Mouse (Mus musculus) frontal cortex, postnatal 36 days (tissue): Measurements from ENCODE around the gene Id3.
A peak's percentile ranks its signal among the peaks of the same experiment; 100 is the strongest.

Experiments
- DNase-seq, 2 experiments: peaks; one replicate each; pipeline ENCODE4 v3.0.0; 2022; ENCODE audit warnings: low spot score in 2 of 2

Id3 gene

DNA sequence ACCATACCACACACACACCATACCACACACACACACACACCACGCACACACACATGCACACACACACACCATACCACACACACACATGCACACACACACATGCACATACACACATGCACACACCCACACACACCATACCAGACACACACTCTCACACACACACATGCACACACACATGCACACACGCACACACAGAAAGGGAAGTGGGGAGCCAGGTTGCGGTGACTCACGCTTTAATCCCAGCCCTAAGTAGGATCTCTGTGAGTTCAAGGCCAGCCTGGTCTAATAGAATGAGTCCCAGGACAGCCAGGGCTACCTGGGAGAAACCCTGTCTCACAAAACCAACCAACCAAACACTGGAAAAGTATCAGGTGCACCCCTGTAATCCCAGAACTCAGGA, 18.7 kb upstream of the Id3 start:
- no peak for DNase-seq

DNA sequence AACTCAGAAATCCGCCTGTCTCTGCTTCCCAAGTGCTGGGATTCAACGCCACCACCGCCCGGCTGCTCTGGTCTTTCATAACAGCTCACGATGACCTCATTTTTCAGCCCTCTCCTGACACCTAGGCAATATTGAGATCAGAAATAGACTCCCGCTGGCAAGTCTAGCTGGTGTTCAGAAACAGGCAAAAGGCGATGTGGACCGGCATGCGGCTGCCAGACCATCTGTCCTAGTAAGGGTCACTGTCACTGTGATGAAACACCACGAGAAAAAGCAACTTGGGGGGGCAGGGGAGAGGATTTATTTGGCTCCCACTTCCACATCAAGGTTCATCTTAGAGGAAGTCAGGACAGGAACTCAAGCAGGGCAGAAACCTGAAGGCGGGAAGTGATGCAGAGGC, 17.8 kb upstream of the Id3 start:
- DNase-seq = no peak

DNA sequence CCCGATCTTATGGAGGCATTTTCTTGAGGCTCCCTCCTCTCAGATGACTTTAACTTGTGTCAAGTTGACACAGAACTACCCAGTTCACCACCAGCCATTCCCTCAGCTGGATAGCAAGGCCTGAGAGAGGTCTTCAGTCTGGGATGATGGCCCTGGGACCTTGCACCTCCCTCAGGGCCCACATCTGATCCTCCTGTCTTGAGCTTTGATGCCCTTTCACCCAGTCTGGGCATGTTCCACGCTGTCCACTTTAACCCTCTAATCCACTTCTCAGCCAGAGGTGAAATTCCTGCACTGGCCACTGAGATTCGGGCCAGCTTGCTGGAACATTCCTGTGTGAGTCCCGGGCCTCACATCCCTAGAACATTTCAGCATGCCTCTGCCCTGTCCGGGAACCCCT, 17.3 kb upstream of the Id3 start:
- no peak for DNase-seq

DNA sequence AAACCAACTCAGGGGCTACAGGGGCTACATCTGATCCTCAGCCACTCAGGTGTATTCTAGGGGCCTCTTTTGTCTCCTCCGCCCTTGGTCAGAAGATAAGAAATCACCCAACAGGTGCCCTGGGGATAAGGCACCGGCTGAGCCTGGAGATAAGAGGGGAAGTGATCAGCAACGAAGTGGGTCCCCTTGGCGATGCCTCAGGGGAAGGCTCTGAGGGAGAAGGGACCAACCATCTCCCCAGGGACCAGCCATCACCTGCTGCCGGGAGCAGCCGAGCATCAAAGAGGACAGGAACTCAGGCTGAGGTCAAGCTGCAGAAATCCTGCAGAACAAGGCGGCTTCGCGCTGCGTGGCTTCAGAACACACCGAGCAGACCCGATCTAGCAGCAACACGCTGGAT, 15.6 kb upstream of the Id3 start:
- no peak for DNase-seq

DNA sequence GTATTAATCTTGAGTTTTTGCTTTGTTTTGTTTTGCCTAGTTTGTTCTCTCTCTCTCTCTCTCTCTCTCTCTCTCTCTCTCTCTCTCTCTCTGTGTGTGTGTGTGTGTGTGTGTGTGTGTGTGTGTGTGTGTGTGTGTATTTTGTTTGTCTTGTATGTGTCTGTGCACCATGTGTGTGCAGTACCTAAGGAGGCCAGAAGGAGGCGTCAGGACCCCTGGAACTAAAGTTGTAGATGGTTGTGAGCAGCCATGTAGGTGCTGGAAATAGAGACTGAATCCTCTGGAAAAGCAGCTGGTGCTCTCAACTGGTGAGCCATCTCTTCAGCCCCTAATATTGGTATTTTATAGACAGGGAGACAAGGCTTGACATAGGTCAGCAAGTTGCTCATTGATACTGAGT, 13.5 kb upstream of the Id3 start:
- DNase-seq = no peak

DNA sequence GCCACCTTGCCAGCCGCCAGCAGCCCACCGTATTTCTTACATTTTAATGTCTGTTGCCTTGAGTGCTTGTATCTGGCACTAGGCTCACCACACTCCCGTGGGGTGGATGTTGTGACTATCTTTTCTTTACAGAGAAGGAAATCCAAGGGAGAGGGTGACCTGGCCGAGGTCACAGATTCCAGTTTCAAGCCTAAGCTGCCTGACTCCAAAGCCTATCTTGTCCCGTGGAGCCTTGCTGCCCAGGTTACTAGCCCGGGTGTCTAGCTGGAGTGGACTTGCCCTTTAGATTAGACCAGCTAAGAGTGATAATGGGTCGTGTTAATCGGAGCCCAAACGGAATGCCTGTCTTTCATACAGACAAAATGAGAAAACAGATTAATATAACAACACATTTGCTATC, 9.5 kb upstream of the Id3 start:
- no peak for DNase-seq

DNA sequence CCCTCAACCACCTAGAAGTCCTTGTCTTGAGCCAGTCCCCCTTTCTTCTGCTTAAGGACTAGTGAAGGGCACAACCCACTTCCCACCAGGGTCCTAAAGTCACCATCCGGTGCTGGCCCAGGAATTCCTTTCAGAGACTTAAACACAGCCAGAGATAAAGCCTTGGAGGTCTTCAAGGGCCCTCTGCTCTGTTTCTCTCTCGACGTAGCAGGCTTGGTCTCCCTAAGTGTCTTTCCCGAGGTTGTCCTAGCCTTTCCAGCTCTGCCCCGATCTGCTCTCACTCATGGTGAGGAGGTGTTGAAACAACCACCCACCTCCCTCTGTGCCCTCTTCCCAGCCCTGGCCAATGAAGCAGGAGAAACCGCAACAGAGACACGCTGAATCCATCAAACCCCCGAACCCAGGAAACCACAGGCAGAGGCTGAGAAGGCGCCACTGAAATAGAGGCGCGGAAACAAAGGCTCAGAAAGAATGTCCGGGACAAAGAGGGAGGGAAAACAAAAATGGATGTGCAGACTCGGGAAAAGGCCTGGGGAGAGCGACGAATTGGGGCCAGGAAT, 8.8 kb upstream of the Id3 start:
- no peak for DNase-seq

DNA sequence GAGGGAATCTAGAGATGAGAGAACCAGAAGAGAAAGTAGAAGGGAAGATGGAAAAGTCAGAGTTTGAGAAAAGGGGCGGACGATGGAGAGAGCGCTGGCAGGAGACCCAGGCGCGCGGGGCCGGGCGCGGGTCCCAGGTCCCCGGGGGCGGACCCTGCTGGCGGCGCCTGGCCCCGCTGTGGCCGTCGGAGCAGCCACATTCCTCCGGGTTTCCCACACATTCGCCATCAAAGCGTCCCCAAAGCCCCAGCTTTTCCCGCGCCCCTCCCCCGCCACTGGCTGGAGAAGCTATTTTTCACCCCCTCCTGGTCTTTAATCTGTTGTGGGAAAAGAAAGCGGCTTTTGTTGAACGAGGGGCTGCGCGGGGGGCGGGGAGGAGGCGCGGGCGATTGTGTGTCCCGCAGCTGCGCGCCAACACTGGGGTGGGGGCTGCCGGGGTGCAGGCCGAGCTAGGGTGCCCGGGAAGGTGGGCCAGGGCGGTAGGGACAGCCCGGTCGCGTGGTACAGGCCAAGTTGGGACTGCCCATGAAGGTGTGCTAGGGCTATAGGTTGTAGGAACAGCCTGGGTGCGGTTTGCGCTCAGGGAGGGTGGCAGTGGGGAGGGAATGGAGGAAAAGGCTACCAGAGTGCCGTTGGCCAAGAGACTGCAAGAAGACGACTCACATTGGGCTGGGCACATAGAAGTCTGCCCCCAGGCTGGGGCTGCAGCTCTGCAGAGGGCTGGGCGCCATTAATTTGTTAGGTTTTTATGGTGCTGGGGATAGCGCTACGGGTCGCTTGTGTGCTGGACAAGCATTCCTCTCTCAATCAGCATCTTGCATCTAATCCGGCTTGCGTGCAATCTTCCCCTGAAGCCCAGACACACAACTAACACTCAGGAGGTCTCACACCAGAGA, 8.1 kb upstream of the Id3 start:
- DNase-seq = peak; percentile 23 to 51

DNA sequence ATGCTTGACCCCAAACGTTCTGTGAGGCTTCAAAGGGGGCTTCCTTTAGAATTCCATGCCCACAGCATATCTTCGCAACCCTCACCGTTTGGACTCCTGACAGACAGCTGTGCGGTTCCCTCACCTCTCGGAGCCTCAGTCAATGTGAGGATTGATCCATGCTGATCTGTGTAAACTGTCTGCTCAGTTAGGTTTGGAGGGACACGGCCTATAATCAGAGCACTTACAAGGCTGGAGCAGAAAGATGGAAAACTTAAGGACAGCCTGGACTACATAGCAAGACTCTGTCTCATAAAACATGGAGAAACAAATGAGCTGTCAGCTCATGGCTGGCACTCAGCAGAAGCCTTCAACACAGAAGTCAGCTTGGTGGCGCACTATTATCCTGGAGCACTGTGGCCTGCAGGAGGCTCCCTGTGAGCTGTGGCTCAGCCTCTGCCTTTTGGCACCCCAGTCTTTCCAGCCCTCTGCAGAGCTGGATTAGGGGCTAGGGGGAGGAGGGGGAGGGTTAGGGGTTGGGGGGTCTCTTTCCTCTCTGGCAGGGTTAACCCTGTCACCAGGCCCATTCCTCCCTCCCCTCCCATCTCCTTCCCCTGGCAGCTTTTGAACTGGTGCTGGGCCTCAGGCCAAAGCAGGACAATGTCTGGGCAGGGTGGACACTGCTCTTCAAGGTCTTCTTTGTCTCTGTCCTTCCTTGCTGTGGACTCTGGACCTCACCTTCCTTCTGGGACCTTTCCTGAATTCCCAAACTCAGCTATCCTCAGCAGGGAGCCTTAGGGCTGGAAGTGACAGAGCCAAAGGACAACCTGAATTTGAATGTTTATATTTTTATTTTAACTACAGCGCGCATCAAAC, 7.2 kb upstream of the Id3 start:
- DNase-seq = no peak

DNA sequence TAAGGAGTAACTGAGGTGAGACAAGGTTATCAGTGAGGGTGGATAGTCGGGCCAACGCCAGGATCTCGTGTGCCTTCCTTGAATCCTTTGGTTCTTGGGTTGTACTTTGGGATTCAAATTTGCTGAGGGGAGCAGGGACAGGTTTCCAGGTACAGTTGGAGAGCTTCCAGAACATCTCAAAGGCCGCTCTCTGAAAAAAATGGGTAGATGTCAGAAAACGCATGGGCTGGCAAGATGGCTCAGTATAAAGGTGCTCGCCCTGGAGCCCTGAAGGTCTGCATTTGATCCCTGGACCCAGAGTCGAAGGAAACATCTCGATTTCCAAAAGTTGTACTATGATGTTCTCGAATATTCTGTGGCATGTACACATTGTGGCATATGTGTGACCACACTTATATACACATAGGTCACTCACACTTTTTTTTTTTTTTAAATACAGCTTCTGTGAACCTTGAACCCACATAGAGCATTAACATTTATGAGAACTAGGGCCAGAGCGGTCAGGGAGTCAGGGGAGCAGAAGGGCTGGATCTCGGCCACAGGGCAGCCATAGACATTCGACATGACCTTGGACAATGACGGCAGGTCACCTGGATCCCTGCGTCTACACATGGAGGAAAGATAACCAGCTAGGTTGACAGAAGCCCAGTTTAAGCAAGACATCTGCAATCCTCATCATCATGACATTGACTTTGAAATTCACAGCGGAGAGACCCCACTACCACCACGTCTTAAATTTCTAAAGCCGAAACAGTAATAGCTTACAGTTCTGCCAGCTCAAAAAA, 3.8 kb upstream of the Id3 start:
- DNase-seq = no peak

DNA sequence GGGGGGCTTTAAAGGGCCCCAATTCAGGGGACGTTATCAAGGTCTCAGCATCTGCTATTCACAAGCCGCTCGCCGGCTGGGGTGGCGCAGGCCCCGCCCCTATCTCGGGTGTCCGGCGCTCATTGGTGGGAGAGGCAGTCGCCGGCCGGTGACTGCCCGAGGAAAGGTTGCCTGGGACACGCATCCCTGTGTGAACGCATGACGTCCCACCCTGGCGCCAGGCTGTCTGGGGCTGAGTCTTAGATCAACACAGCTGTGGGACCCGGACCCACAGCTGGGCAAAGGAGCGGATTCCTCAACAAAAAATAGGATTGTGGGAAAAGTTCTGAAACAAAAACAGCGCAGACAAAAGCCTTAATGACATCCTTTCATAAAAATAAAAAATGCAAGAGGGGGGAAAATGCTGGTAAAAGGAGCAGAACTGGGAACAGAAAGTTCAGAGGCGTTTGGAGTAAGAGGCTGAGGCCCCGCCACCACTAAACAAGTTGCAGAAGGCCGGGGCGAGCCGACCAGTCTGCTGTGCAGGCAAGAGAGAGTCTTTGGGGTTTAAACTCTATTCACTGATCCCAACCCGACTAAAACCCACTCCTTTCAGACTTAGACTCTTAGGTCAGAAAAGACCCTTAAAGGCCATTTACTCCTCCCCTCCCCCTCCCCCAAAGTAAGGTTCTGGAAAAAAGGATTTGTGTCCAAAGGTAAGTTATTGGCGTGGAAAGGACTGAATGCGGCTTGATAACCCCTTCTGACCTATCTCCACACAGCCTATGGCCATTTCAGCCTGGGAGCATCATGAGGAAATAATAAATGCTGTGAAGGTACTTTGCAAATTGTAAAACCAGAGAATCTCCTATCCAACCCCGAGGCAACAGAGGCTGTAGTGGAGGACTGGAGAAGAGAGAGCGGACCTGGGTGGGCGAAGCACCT, 2.7 kb upstream of the Id3 start:
- peak; percentile 69 to 75 for DNase-seq

DNA sequence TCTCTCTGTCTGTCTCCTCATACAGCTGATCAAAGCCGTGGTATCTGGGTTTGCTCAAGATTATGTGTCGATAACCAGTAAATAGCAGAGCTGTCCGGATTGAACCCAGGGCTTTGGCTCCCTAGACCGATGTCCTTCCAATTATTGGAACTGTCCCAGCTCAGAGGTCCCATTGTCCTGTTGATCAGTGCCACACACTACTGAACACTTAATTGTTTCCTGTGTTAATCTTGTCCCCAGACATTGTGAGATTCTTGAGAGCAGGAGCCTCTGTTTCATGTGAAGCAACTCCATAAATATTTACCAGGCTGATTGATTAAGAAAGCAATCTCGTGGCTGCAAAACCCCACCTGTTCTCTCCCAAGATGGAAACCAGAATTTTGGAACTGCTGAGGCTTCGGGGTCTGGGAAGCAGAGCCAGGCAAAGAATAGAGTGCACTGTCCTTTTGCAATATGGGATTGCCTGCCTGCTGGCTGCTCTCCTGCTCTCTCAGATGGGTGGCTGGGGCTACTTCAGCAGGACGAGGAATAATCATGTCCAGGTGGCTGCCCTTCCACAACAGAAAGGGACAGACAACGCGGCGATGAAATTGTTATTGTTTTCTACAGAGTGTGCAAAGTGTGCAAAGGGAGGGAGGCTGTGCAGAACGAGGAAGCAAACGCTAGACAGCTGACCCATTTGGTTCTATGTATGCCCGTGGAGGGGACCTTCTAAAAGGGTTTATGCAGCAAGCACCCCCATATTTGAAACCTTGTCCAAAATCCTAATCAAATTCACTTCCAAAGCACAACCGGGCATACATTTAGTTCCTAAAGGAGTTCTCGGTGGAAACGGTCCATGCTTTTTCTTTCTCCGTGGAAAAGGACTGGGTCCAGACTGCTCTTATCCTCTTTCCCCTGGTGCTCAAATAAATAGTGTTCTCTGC, 767 bp upstream of the Id3 start:
- no peak for DNase-seq

DNA sequence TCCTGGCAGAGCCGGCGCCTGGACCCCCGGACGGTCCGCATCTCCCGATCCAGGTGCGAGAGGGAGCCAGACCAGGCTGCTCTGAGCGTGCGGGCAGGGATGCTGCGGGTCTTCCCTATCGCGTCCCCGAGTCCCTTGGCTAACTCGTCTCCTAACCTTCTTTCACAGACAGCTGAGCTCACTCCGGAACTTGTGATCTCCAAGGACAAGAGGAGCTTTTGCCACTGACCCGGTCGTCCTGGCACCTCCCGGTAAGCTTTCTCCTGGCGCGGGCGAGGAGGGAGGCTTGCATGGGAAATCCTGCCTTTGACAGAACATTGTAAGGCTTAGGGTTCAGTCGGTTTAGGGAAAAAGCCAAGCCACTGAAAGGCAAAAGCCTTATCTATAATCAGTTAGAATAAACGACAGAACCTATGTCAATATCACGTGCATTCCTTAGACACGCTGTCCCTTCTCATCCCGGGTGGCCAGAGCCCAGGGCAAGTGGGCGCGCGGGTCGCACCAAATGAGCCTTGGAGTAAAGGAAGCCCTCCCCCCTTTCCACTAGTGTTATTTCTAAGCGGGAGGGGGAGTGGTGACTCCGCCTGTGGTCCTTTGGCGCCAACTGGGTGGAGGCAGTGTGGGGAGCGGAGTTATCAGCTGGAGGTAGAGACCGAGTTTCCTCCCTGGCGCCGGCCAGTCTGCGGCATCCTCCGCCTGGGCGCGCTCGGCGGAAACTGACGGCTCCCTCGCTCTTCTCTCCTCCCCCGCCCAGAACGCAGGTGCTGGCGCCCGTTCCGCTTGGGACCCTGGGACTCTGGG, 1.0 kb downstream of the Id3 start:
- DNase-seq = no peak

DNA sequence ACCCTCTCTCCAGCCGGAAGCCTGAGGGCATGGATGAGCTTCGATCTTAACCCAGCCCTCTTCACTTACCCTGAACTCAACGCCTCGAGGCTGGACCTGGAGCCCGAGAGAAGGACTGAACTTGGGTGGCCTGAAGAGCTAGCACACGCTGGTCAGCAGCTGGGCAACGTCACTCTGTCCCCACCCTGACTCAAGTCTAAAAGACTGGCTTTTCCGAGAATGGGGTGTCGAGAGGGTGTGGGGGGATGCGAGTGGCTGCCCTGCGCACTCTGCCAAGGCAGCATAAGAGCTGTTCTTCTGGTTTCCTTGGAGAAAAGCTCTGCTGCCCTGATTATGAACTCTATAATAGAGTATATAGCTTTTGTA, 1.6 kb downstream of the Id3 start:
- DNase-seq = no peak

DNA sequence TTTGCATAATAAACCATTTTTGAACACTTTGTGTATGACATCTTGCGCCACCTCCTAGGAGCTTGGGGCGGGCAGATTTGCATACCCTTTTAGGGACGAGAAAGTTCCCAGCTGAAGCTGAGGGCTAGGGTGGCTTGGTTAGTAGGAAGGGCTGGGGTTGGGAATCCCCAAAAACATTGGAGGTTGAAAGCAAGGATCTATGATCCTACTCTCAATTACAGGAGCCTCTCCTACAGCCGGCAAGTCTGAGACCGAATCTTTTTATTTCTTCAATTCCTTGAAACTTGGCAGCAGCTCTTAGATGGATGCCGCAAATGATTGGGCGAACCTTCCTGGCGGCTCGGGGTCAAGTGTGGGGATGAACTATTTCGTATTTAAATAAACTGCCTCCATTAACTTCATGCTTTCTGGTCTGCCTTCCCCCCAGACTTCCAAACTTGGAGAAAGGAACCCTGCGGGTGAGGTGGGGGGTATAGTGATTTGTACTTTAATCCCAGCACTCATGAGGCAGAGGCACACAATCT, 2.1 kb downstream of the Id3 start:
- no peak for DNase-seq

DNA sequence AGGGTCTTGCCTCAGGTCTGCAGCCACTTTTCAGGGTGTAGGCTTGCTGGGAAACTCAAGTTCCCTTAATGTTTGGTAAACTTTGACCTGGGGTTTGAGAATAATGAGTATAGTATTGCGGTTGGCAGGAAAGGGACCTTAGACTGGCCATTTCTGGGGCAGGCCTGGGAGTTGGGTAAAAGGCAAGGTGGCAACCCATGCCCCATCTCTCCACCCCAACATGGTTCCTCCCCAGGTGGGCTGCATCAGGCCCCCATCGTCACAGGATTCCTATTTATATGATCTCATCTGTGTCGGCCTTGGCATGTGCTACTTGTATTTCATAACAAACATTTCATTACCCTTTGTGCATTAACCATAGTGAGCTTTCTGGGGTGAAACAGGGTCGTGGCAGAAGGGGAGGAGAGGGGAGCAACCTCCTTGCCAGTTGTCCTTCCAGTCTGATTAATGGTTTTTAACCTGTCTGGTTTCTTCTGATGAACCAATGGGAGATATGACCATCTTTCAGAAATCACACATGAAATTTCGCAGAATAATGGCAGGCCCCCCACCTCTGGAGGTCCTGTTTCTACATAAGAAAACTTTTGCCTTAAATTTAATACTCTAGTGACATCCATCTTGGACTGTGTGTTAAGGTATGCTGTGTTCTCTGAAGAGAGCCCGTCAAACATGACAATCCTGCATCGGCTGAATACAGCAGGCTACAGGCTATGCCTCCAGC, 2.9 kb downstream of the Id3 start:
- DNase-seq = no peak

DNA sequence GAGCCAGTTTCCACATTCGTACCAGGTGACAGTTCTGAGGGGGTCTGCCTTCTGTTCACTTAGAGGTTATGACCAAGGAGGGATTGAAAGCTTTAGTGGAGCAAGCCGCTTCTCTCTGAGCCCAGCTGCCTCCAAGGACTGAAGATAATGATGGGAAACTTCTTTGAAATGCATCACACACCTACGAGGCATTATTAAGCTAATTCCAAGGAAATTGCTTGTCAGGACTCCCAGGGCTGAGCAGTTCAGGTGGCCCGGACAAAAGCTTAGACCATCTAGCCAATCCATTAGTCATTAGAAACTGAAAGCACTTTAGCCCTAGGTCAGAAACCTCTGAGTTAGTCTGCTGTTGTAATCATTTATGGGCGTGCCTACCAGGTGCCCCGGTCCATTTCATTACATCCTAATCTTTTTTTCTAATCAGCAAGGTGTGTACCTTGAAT, 3.4 kb downstream of the Id3 start:
- no peak for DNase-seq
